Mouse (Mus musculus): ENCODE measurements around the gene Rbfox1.

Gene Rbfox1

DNA sequence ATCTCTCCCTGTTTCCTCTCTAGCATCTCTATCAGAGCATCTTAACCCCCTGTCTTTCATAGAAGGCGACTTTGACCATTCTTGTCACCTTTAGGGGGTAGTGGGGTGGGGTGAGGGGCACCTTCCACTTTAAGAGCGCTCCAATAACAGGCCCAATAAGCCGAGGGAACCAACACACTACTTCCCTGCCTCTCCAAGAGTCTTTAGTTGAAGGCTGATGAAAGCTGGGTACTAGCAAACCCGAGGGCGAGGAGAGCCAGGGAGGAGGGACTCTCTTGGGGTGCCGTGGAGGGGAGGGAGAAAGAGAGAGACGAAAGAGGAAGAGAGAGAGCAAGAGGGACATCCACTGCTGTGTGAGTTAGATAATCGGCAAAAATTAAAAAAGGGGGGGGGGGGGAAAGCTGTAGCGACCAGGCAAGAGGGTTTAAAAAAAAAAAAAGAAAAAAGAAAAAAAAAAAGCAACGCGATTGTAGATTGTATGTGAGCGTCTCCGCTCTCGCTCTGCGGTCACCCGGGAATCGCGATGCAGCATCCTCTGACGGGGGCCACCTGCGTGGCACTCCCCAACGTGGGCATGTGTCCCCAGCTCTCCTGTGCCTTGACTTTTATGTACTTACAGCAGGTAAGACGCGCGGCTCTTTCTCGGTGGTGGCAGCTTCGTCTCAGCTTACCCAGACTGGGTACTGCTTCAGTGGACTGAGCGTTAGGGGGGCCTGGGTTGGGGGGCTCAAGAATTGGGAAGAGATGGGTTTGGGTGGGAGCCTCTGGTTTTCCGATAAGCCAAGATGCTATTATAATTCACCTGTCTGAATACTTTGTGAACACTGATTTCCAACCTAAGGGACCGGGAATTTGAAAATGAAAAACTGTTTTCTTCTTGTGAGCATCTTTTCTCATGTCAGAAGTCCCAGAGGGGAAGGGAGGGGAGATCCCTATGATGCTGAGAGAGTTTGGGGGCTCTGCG lies 1154.5 kb downstream of the Rbfox1 start:
- DNase-seq (ENCODE audit: low read depth), result no peak

- DNase-seq (ENCODE audit: low read depth), result no peak
These were observed 1155.5 kb downstream of the Rbfox1 start for GRCm38 (mm10) chr16:7040691-7041090.

- DNase-seq (ENCODE audit: low read depth), result no peak
These were observed 1162.3 kb downstream of the Rbfox1 start for GRCm38 (mm10) chr16:7047421-7047820.

- DNase-seq (ENCODE audit: low read depth), result peak; percentile 9
These were observed 1164.2 kb downstream of the Rbfox1 start for GRCm38 (mm10) chr16:7049162-7049971.

DNA sequence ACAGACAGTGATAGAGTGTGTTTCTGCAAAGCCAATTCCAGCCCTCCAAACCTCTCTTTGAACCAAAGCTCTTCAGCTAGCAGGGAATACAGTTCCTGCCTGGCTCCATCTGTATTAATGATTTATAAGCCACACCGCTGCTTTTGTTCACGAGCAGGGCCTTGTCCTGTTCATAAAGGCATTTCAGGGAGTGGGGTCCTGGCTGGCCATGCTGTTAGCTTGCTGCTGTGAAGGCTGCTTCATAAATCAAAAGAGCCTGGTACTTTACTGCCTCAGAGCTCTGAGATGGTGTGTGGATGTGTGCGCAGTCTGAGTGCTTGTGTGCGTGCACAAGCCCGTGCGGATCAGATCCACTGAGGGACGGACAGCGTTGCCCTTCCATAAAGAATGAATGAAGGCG lies 1165.8 kb downstream of the Rbfox1 start:
- no peak for DNase-seq (ENCODE audit: low read depth)

DNA sequence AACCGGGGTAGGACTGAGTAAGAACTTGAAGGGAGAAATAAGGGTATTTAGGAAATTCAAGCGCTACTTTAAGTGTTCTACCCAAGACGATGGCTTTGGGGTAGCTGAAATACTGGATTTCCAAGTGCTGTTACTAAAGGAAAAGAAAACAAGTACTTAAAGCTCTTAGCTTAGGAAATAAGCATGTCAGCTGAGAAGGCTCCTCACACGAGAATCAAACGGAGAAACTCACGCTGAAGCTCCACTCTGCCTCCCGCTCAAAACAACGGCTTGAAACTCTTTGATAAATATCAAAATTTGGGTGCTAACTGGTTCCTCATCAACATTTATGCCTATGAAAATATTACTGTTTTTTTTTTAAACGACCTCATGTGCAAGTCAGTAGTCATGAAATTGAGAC lies 1166.8 kb downstream of the Rbfox1 start:
- no peak for DNase-seq (ENCODE audit: low read depth)

DNA sequence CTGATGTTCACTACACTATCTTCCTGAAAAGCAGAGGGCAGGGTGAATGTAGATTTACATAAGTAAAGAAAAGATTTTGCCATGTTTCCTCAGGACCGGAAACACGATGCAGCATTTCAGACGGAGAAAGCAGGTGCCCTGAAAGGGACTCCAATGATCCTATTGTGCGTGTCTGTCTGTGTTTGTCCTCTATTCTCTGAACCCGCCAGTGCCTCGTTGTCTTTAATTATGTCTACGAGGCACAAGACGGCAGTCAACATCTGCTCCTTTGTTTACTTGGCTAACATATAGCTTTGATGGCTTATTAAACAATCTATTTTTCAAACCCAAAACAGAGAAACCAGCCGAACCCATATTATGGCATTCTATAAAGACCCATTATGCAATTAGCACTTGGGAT lies 1167.3 kb downstream of the Rbfox1 start:
- DNase-seq (ENCODE audit: low read depth), result no peak

- no peak for DNase-seq (ENCODE audit: low read depth)
These were observed 1172.6 kb downstream of the Rbfox1 start for GRCm38 (mm10) chr16:7057789-7058188.

DNA sequence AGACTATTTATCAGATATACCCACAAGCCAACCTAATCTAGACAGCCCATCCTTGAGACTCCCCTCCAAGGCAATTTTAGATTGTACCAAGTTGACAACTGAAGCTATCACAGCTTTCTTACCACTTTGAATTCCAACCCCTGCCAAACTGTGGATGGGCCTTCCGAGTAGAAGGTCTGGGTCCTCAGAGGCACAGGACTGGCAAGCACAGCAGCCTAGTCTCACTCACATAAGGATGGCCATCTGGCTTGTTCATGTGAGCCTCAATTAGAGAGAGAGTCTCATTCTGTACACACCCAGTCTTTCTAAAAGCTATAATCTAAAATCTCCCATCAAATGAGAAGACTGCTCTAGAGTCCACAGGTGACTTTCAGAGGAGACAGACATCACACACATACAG lies 1173.4 kb downstream of the Rbfox1 start:
- no peak for DNase-seq (ENCODE audit: low read depth)

DNA sequence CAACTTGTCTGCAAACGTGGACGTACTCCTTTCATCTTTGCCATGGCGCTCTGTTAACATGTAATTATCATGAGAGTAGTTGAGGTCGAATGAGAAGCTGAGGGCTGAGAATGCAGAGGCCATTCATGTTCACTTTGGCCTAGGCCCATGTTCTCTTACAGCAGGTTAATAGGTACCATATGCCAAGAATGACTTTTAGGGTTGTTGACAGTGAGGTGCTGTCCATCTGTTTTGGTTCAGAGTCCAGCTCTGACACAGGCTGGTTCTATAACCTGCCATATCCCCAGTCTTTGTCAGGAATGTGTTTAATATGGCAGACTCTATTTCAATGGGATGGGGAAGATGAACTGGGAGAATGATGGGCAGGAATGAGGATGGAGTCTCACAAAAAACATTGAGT lies 1174.4 kb downstream of the Rbfox1 start:
- no peak for DNase-seq (ENCODE audit: low read depth)

DNA sequence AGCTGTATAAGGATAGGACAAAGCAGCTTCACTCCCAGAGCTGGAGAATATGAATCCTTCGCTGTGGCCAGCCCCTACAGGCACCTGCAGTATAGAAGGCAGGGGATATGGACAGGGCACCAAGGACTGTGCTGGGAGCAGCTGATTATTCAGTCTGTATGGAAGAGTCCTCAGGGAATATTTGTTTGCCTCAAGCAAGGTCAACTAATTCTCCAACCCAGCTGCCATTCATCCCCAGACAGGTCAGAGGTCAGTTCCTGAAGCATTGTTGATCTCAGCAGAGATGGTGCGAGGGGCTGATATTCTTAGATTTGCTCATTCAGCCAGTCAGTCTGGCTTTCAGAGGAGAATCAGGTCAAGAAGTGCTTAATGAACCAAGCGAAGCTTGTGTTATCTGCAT lies 1175.7 kb downstream of the Rbfox1 start:
- DNase-seq (ENCODE audit: low read depth), result no peak

DNA sequence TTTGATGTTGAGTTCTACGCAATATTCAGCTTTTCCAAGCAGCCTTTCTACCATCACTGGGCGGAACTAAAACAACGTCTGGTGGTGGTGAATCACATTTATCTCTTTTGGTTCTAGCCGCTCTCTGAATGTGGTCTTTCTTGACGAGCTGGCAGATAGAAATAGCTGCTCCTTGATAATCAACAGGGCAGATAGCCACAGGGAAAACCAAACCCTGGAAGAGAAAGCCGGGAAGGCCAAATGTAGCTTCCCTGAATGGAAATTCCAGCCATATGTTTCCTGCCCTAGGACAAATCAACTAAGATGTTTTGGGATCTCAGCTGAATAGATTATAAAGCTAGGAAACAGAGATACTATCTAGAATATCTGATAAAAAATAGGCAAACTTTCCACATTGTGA lies 1177.4 kb downstream of the Rbfox1 start:
- no peak for DNase-seq (ENCODE audit: low read depth)

DNA sequence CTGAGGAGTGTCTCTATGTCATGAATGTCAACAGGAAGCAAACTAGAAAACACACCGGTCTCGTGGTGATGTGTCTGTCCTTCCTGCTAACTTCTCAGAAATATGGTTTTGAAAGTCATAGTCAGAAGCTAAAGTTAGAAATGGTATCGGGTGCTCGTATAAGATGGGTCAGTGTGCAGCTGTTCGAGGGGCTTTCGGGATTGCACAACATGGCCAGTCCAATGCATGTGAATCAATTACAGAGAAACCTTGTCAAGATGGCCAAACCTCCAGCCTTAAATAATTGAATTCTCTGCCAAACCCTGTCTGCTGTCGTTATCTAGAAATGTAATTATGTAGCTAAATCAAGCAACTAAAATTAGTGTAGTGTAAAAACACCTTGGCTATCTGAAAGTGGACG lies 1182.0 kb downstream of the Rbfox1 start:
- no peak for DNase-seq (ENCODE audit: low read depth)

DNA sequence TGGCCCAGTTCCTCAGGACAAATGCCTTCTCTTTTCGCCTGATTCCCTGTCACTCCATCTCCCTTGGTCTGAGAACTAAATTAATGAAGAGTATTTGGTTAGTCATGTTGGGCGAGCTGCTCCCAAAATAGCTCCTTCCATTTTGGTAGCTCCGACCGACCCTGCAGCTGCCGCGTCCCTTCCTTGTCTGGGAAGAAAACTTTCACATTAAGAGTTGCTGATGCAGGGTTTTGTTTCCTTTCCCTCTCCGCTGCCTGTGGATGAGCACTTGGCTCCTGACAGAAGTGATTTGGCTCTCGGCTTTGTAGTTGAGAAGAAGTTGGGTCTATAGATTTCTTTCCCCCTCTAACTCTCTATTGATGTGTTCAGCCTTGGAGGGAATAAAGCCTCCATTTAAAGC lies 1184.4 kb downstream of the Rbfox1 start:
- DNase-seq (ENCODE audit: low read depth), result no peak

GRCm38 (mm10) chr16:7074786-7075185 lies 1189.6 kb downstream of the Rbfox1 start:
- DNase-seq (ENCODE audit: low read depth), result no peak

DNA sequence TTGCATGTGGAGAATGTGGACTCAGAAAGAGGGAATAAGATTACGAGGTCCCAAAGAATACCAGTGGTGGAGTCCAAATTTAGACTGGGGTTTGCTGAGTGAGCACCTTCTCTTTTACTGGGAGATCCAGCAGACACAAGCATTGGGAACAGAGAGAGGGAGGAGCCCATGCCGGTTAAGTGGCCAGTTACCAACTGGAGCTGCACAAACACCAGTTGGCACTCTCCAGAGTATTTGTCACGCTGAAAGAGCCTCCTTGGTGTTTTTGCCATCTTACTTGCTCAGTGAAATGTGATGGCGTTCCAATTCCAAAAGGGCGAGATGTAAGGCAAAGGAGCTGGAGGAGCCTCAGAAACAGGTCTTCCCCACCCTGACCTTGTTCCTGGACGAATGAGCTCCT lies 1190.6 kb downstream of the Rbfox1 start:
- no peak for DNase-seq (ENCODE audit: low read depth)

GRCm38 (mm10) chr16:7076305-7076704 lies 1191.2 kb downstream of the Rbfox1 start:
- DNase-seq (ENCODE audit: low read depth), result no peak

GRCm38 (mm10) chr16:7076707-7077106 lies 1191.6 kb downstream of the Rbfox1 start:
- no peak for DNase-seq (ENCODE audit: low read depth)

GRCm38 (mm10) chr16:7081074-7081568 lies 1196.0 kb downstream of the Rbfox1 start:
- no peak for DNase-seq (ENCODE audit: low read depth)

DNA sequence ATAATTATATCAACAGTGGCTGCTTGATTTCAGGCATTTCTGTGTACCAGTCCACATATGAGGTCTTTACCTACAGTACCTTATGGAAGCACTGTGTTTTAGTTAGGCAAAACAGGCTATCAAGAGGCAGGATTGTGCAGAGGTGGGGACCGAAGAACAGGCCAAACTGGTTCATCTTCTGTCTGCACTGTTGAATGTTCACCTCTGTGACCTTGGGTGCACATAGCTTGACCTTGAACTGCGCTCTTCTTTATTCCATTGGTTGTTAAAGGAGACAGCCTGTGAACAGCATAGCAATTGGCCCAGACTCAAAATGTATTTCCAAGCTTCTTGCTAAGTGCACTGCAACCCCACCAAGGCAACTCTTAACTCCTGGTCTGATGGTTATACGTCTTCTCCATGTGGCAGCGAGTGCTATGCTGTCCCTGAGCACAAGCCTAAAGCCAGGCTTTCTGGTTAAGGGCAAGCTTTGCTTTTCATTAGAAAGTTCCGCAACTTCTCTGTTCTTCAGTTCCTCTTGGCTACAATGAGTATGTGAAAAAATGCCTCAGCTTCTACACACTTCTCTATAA lies 1196.6 kb downstream of the Rbfox1 start:
- DNase-seq (ENCODE audit: low read depth), result no peak

- DNase-seq (ENCODE audit: low read depth), result no peak
These were observed 1198.8 kb downstream of the Rbfox1 start for GRCm38 (mm10) chr16:7083937-7084336.

GRCm38 (mm10) chr16:7088601-7089430 lies 1203.7 kb downstream of the Rbfox1 start:
- no peak for DNase-seq (ENCODE audit: low read depth)
